Mouse (Mus musculus): ENCODE data around the gene Pga5.

DNA sequence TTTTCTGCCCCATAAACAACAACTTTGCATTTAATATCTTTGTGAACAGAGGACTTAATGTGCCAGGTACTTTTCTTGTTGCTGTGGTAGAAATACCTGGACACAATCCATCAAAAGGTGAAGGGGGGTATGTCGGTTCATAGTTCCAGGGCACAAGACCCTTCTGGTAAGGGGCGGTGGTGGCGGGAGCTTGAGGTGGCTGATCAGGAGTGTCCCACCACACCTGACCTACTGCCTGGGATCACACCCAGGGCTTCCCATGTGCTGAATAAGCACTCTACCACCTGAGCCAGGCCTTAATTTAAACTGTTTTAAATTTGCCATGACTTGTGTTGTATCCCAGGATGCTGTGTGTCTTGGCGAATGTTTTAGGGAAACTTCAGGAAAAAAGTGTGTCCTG lies 13.2 kb upstream of the Pga5 start:
- no peak for TF ChIP-seq CTCF (IDR thresholded peaks at IDR 0.05; ENCODE audit: low read depth, low read length)
- TF ChIP-seq POLR2A (IDR thresholded peaks at IDR 0.05; ENCODE audit: insufficient read depth, low read length) = no peak
